Mouse (Mus musculus): ENCODE results near the gene Tnrc6b.

GRCm38 (mm10) chr15:80781218-80781806 lies 70.2 kb downstream of the Tnrc6b start:
- no peak for TF ChIP-seq GATA1 (IDR thresholded peaks at IDR 0.05; ENCODE audit: low read length)
- TF ChIP-seq TAL1 (IDR thresholded peaks at IDR 0.05; ENCODE audit: low read length) = no peak

All from erythroblast, embryonic 14.5 days (primary cell).